Mouse (Mus musculus): ENCODE measurements at regions not wholly inside any gene's neighbourhood (a gene's known extent, or its start where the extent isn't known, plus 50 kb on each side); places are given as distances from the start of the nearest gene placed in this dataset.

GRCm38 (mm10) chr12:52368034-52368433, 135.7 kb upstream of the Arhgap5 start:
- DNase-seq: no peak

- DNase-seq: peak; percentile 85
Measured at GRCm38 (mm10) chr12:52368466-52368865, 135.3 kb upstream of the Arhgap5 start.

GRCm38 (mm10) chr12:52370153-52370710, 133.5 kb upstream of the Arhgap5 start:
- no peak for DNase-seq

DNA sequence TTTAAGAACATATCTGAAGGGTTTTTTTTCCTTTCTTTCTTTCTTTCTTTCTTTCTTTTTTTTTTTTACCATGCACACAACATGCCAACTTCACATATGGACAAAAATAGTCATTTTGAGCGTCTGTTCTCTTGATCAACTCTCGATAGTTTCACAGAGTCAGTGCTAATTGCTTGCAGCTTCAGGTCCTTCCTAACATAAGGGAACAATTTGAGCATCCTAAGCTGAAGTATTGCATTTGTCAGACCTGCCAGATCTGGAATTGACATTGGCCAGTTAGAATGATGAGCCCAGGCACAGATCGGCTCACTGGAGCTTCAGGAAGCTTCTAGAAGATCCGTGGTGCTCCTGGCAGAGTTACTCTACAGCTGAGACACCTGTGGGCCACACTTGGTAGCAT, 128.7 kb upstream of the Arhgap5 start:
- no peak for DNase-seq

GRCm38 (mm10) chr12:52376692-52377462, 126.9 kb upstream of the Arhgap5 start:
- DNase-seq: peak; percentile 45

GRCm38 (mm10) chr12:52377463-52377848, 126.3 kb upstream of the Arhgap5 start:
- no peak for DNase-seq

DNA sequence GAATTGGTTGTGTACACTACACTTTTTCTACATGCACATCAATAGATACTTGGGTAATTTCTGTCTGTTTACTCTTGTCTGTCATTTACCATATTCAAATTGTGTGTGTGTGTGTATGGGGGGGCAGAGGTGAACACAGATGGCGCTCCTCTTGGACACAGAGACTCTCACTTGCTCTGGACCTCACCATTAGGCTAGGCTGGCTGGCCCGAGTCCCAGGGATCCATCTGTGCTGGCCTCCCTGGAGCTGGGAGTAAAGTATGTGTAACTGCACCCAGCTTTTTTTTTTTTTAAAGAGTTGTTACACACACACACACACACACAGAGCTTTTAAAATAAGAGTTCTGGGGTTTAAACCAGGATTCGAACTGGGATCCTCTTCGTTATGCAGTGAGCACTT, 124.5 kb upstream of the Arhgap5 start:
- no peak for DNase-seq

GRCm38 (mm10) chr12:52379960-52380359, 123.8 kb upstream of the Arhgap5 start:
- DNase-seq: no peak

- DNase-seq: no peak
Measured at GRCm38 (mm10) chr12:52381161-52381967, 122.4 kb upstream of the Arhgap5 start.

DNA sequence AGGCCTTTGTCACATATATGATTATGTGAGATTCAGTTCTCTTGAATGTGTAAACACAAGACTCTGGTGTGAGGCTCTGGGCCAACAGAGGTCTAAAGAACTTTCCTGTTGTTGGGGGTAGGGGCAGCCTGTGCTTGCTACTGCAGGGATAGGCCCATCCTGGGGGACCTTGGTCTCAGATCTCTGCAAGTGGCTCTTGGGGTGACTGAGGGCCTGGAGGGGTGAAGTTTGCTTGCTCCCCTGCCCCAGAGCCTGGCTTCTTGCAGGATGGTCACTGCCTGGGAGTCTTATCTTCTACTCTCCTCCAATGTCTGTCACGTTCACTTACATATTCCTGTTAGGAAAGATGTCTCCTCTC, 121.8 kb upstream of the Arhgap5 start:
- no peak for DNase-seq

- DNase-seq: peak; percentile 43
Measured at GRCm38 (mm10) chr12:52382832-52383580, 120.8 kb upstream of the Arhgap5 start.

DNA sequence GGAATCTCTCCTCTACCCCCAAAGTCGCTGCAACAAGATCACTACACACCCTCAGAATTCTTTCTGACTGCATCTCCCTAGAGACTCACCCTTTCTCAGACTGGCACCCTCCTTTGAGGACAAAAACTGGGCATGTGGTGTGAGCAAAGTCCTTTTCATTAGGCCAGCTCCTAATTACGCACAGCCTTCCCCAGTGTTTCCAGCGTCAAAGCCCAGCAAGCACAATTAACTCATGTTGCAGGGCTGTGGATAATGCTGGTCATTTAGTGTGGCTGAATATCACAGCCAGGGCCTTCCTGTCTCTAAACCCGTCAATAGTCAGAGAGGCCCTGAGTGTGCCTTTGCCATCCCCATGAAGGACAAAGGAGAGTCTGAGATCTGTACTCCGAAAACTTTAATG, 114.2 kb upstream of the Arhgap5 start:
- no peak for DNase-seq

DNA sequence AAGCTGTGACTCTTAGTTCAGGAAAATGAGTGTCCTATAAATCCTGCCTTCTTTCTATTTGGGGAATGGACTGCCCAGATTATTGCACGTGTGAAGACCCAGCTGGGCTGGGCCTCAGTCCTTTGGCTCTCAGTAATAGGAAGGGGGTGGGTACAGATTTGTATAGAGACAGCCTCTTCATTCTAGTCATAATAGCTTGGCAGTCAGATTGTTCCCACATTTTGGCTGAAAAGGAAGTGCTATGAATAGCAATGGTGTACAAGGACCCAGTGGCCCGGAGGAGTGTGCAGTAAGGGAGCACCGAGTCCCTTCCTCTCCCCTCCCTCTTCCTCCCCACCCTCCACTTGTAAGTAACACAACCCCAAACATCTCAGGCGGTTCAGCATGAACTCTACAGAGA, 113.5 kb upstream of the Arhgap5 start:
- no peak for DNase-seq

DNA sequence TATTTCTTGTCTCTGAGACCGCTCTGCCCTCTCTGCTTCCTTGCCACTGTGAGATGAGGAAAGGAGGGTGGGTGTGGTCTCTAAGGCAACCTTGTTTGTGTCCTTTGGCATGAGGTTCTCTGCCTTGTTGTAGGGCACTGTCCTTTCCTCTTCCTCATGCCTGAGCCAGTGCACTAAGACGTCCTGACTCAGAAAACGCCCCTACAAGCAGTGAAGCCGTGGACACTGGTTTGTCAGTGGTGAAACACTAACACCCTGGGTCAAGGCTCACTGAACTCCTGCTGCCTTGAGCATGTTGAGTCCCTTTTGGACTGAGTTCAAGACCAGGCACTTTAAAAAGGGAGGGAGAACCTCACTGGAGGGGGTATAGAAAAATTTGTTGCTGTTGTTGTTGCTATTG, 111.1 kb upstream of the Arhgap5 start:
- DNase-seq: peak; percentile 56

DNA sequence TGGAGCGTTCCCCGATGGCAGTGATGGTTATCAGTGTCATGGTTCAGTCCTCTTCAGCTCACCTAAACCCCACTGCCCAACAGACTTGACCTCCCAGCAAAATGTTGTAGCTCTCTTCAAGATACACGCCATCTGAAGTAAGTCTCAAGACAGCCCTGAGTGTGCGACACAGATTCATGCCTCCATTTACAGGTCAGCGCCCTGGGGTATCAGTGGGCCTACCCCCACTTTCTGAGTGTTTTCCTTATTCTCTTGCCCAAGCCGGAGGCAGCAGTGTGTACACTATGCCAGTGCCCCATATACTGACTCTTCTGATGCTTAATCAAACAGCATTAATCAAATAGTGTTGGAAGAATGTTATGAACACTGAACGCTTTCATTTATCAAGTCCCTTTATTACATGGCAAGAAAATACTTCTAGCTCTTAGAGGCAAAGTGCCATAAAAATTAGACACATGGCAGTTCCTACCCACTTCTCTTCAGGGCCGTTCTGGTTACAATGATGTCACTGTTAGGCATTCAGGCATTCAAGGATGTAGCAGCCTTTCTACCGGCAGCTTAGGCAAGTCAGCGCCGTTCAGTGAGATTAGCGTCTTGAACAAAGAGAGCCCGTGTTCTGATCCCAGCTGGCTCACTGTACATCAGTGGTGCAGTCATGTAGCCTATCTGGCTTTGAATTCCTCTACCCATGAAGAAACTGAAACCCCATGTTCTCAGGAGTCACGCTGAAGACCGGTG, 109.6 kb upstream of the Arhgap5 start:
- DNase-seq: peak; percentile 38

DNA sequence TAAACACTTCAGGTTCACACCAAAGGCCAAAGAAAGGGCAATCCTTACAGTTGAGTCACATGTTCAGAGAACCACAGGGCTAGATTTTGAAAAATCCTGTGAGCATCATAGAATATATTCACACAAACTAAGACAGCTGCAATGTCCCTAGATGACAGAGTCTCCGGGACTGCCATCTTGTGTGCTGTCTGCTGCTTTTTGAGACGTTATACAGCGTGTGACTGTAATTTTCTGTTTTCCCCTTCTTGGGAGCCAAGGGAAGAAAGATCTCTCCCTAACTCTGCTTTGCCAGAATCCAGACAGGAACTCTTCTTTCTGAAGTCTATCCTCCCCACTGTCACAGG, 109.1 kb upstream of the Arhgap5 start:
- DNase-seq: no peak

- no peak for DNase-seq
Measured at GRCm38 (mm10) chr12:52395111-52395510, 108.7 kb upstream of the Arhgap5 start.

- peak; percentile 82 for DNase-seq
Measured at GRCm38 (mm10) chr12:52396178-52396841, 107.5 kb upstream of the Arhgap5 start.

- no peak for DNase-seq
Measured at GRCm38 (mm10) chr12:52397718-52398510, 105.9 kb upstream of the Arhgap5 start.

GRCm38 (mm10) chr12:52398511-52398975, 105.2 kb upstream of the Arhgap5 start:
- DNase-seq: no peak
